Mouse (Mus musculus) neural tube, embryonic 12.5 days (tissue): ENCODE data around the gene Ap3b1. TPM values are rescaled to one million over a fixed set of nuclear protein-coding genes. Genes with fewer than 3 reads are reported as not detected.

Experiments
- ATAC-seq: fragments of 200-750 bp; cut with Nextera tagmentation; 2 replicates; pipeline ENCODE4 v1.8.0; 2017; ENCODE audit warnings: low read depth, mild to moderate bottlenecking, moderate TSS enrichment, moderate library complexity; ENCODE audit not compliant: low FRiP score
- H3K27ac ChIP-seq: fragments of 300-500 bp; sonication (generic); 2 replicates; pipeline ENCODE4 v1.5.1; 2016
- H3K27me3 ChIP-seq: fragments of 300-500 bp; sonication (generic); replicated peaks from 2 replicates; pipeline ENCODE4 v1.6.1; 2016; ENCODE audit warnings: mild to moderate bottlenecking
- H3K36me3 ChIP-seq: fragments of 300-500 bp; sonication (generic); 2 replicates; pipeline ENCODE4 v1.6.1; 2016; ENCODE audit warnings: mild to moderate bottlenecking
- H3K4me1 ChIP-seq: fragments of 300-500 bp; sonication (generic); 2 replicates; pipeline ENCODE4 v1.6.1; 2016
- H3K4me2 ChIP-seq: fragments of 300-500 bp; sonication (generic); replicated peaks from 2 replicates; pipeline ENCODE4 v1.6.1; 2016; ENCODE audit warnings: mild to moderate bottlenecking
- H3K4me3 ChIP-seq: fragments of 300-500 bp; sonication (generic); 2 replicates; pipeline ENCODE4 v1.5.1; 2016
- H3K9ac ChIP-seq: fragments of 300-500 bp; sonication (generic); 2 replicates; pipeline ENCODE4 v1.6.1; 2016; ENCODE audit warnings: mild to moderate bottlenecking
- H3K9me3 ChIP-seq: fragments of 300-500 bp; sonication (generic); 2 replicates; pipeline ENCODE4 v1.6.1; 2016; ENCODE audit warnings: mild to moderate bottlenecking
- WGBS: fragments of 180-500 bp; shearing (Covaris S2); methylation state at CpG from one replicate; pipeline ENCODE4 v1.1.7; 2016; 5-methylcytosine and 5-hydroxymethylcytosine counted together
- polyA plus RNA-seq: library from polyadenylated mRNA; unstranded; fragments of >200 nt; fragmentation: Nextera tagmentation; extraction: Ambion mirVana; gene quantifications from 2 replicates; pipeline ENCODE4 v1.2.1, GENCODE M21; 2016

The Ap3b1 gene
- polyA plus RNA-seq, 1 experiment from 2014 or later, result 36.2 TPM

DNA sequence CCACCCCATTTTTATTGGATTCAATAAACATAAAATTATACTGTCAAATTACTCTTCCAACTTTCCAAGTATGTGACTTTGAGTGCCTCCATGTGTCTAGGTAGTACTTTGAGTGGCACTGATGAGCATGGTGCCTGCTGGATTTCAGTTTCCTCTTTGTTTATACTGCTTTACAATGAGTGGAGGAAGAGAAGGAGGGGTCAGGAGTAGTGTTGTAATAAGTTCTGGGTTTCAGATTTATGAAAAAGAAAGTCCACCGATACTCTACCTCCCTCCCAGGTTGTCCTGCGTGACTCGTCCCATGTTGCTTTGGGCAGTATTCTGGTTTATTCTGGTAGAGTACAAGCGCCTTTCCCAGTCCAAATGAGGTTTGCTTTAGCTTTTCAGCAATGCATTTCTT, 22.7 kb downstream of the Ap3b1 start:
- peaks cover 6% of the 10 kb centered on the region; the same call in 1 of the 2 replicates for H3K4me1 ChIP-seq
- H3K4me2 ChIP-seq, result no peak overlapping the region
- H3K27ac ChIP-seq, result no peak overlapping the region
- no peak overlapping the region for H3K4me3 ChIP-seq
- no peak for ATAC-seq
- WGBS, result 94% methylated on average over 4 of the region's 4 CpGs
- H3K9ac ChIP-seq, result no peak overlapping the region
- H3K9me3 ChIP-seq, result no peaks in the 10 kb centered on the region
- H3K27me3 ChIP-seq, result no peaks in the 10 kb centered on the region
- H3K36me3 ChIP-seq, result no peaks in the 10 kb centered on the region

DNA sequence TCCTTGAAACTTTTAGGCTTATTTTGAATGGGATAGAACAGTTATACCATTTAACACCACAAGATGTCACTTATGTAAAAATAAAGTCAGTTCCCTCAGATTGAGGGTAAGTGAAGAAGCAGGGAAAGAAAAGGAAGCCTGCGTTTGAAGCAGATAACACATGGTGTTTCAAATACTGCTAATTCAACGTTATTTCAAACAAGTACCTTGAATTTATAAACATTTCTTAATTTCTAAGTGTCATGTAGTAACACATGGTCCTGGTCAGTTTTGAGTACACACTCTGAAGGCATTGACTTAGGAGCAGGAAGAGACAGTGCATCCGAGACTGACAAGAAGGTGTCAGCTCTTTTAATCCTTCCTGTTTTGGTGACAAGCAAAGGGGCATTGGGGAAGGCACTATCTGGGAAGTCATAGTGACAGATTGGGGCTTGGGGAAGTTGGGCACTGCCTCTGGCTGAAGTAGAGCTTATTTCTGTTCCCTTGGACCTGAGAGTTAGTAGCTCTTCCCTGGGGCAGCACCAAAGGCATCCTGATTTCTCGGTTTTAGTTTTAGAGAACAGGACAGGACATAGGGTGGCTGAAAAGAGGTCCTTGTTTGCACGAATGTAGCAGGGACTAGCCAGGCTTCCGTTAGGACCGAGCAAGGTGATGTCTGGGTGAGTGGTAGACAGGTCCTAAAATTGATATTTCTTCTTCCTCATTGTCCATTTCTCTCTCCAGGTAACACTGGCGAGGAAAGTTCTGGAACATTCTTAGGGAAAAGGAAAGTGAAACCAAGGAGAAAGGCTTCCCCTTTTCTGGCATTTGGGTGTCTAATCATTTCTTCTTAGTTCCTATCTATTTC, 23.3 kb downstream of the Ap3b1 start:
- no peaks in the 10 kb centered on the region for H3K27me3 ChIP-seq
- H3K9me3 ChIP-seq, result no peaks in the 10 kb centered on the region
- H3K4me3 ChIP-seq, result no peak overlapping the region
- peaks cover 6% of the 10 kb centered on the region; the same call in 1 of the 2 replicates for H3K4me1 ChIP-seq
- no peak overlapping the region for H3K27ac ChIP-seq
- WGBS, result 78% methylated on average over 8 of the region's 8 CpGs
- ATAC-seq, result no peak
- no peaks in the 10 kb centered on the region for H3K36me3 ChIP-seq
- H3K9ac ChIP-seq, result no peak overlapping the region
- H3K4me2 ChIP-seq, result no peak overlapping the region

DNA sequence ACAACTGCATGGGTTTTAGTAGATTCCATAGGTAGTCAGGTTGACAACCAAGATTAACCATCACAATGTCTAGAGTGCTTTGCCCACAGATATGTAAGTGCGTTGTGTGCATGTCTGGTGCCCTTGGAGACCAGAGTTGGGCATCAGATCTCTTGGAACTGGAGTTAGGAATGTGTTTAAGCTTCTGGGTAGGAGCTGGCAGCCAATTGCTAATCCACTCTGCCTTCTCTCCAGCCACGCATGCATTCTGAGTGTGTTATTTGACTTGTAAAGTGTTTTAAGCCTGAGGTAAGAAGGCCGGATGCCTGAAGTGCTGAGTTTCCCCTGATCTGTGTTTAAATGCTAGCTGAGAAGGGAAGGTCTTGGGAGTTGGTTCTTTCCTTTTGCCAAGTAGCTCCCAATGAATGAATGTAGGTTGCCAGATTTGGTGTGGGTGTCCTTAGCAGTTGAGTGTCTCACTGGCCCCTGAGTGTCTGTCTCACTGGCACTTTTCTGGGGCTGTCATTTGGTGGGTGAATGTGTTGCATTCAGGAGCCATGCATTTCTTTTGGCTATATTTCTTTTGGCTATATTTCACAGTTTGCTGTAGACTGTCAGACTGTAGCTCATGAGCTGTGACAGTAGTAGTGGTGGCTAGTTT, 26.3 kb downstream of the Ap3b1 start:
- WGBS, result 92% methylated on average over 3 of the region's 3 CpGs
- no peak overlapping the region for H3K4me2 ChIP-seq
- no peaks in the 10 kb centered on the region for H3K9me3 ChIP-seq
- H3K27me3 ChIP-seq, result no peaks in the 10 kb centered on the region
- no peaks in the 10 kb centered on the region for H3K36me3 ChIP-seq
- no peak overlapping the region for H3K4me3 ChIP-seq
- 0 out of 2 replicates have a peak, but pooled peaks cover 3% of the 10 kb centered on the region for H3K4me1 ChIP-seq
- ATAC-seq, result no peak
- H3K27ac ChIP-seq, result no peak overlapping the region
- no peak overlapping the region for H3K9ac ChIP-seq

DNA sequence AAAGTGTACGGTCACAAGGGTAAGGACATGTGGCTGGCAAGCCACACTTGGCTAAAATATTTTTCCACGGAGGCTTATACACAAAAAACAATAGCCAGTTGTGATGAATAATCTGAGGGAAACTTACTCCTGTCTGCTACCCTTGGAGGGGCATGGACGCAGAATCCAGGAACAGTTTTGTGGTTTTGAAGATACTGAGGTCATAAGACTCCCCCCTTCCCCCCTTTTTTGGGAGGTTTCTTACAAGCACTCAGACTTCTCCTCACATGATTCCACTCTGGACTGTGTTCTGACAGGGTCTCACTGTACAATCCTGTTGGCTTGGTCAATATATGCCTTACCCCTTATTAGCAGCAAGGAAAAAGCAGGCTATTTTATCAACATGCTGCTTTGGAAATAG, 29.8 kb downstream of the Ap3b1 start:
- Histone ChIP-seq H3K9ac (no peak overlapping the region), H3K4me3 (no peak overlapping the region), H3K27ac (no peak overlapping the region), H3K27me3 (no peaks in the 10 kb centered on the region), H3K36me3 (peaks cover 5% of the 10 kb centered on the region; the same call in 1 of the 2 replicates), H3K9me3 (no peaks in the 10 kb centered on the region), H3K4me2 (no peak overlapping the region), H3K4me1 (0 out of 2 replicates have a peak, but pooled peaks cover 3% of the 10 kb centered on the region)
- WGBS, result 83% methylated on average over 3 of the region's 3 CpGs
- ATAC-seq, result no peak

DNA sequence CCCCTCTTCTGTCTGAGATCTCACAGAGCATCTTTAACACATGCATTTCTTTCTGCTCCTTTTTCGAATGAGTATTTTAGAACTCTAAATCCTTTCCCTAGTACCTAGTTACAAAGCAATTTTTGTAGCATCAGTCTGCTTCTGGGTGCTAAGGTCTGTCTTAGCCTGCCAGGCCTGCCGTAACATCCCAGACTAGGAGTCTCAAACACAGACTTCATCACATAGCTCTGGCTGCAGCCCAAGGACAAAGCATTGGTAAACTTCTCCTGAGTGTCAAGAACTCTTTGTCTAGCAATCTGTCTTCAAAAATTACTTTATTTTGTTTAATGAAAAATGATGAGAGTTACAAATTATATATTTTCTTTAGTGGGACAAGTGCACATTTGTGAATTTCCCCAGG, 30.8 kb downstream of the Ap3b1 start:
- no peaks in the 10 kb centered on the region for H3K27me3 ChIP-seq
- H3K27ac ChIP-seq, result no peak overlapping the region
- H3K9me3 ChIP-seq, result no peaks in the 10 kb centered on the region
- no peak for ATAC-seq
- H3K4me2 ChIP-seq, result no peak overlapping the region
- H3K4me1 ChIP-seq, result 0 out of 2 replicates have a peak, but pooled peaks cover 3% of the 10 kb centered on the region
- H3K4me3 ChIP-seq, result no peak overlapping the region
- H3K9ac ChIP-seq, result no peak overlapping the region
- H3K36me3 ChIP-seq, result peaks cover 5% of the 10 kb centered on the region; the same call in 1 of the 2 replicates
- 91% methylated on average over 2 of the region's 2 CpGs for WGBS

DNA sequence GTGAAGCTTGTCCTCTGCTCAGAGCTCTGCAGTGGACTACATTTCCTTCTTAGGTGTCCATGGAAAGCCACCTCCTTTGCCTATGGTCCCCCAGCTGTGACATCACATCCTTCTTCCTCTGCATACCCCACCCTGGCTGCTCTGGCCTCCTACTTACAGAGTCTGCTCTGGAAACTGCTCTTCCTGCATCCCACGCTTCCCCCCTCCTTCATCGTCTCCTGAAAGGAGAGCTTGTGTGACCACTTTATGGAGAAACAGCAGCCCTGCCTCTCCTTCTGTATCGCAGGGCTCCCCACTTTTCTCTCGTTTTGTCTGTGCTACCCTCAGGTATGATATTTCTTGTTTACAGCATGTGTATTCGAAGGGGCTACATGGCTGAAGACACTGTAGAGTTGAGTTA, 33.5 kb downstream of the Ap3b1 start:
- H3K4me3 ChIP-seq, result no peak overlapping the region
- no peak overlapping the region for H3K4me2 ChIP-seq
- no peak for ATAC-seq
- peaks cover 12% of the 10 kb centered on the region; the same call in 1 of the 2 replicates for H3K36me3 ChIP-seq
- no peak overlapping the region for H3K27ac ChIP-seq
- 0 out of 2 replicates have a peak, but pooled peaks cover 3% of the 10 kb centered on the region for H3K4me1 ChIP-seq
- WGBS, result 90% methylated on average over 5 of the region's 5 CpGs
- H3K9me3 ChIP-seq, result no peaks in the 10 kb centered on the region
- H3K9ac ChIP-seq, result no peak overlapping the region
- no peaks in the 10 kb centered on the region for H3K27me3 ChIP-seq

DNA sequence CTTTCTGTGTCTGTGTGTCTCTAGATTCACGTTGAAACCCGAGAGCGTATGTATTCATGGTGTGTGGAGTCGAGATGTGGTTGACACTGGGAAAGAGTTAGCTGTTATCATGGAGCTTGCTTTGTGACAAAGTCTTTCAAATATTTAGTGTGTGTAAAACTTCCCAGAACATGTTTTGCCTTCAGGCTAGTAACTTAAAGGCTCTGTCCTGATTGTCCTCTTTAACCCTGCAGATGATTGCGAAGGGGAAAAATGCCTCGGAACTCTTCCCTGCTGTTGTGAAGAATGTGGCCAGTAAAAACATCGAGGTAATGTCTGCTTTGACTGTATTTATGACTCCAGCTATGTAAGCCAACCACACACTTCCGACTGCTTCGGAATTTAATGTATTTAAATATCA, 35.7 kb downstream of the Ap3b1 start:
- Histone ChIP-seq H3K27me3 (no peaks in the 10 kb centered on the region), H3K9ac (no peak overlapping the region), H3K4me3 (no peak overlapping the region), H3K4me2 (no peak overlapping the region), H3K27ac (no peak overlapping the region), H3K9me3 (no peaks in the 10 kb centered on the region), H3K36me3 (peaks cover 13% of the 10 kb centered on the region; the same call in 1 of the 2 replicates), H3K4me1 (0 out of 2 replicates have a peak, but pooled peaks cover 3% of the 10 kb centered on the region)
- ATAC-seq, result no peak
- 58% methylated on average over 9 of the region's 9 CpGs for WGBS

DNA sequence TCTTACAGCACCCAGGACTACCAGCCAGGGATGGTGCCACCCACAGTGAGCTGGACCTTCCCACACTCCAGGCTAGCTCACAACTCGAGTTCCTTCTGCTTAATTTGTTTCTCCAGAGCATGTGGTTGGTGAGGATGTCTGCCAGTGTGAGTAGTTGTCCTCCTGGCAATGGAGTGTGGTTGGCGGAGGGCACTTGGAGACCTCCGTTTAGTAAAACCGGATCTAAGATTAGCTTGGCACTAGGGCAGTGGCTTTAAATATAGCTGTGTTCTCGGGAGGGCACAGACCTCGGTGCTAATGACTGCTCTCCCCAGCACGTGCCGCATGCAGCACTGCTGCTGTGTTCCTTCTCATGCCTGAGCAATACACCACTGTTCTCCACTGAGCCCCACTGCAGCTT, 37.0 kb downstream of the Ap3b1 start:
- H3K4me2 ChIP-seq, result no peak overlapping the region
- H3K27ac ChIP-seq, result no peak overlapping the region
- peaks cover 13% of the 10 kb centered on the region; the same call in 1 of the 2 replicates for H3K36me3 ChIP-seq
- no peaks in the 10 kb centered on the region for H3K27me3 ChIP-seq
- no peaks in the 10 kb centered on the region for H3K9me3 ChIP-seq
- H3K9ac ChIP-seq, result no peak overlapping the region
- no peak for ATAC-seq
- H3K4me3 ChIP-seq, result no peak overlapping the region
- WGBS, result 92% methylated on average over 8 of the region's 8 CpGs
- no peaks in the 10 kb centered on the region for H3K4me1 ChIP-seq

DNA sequence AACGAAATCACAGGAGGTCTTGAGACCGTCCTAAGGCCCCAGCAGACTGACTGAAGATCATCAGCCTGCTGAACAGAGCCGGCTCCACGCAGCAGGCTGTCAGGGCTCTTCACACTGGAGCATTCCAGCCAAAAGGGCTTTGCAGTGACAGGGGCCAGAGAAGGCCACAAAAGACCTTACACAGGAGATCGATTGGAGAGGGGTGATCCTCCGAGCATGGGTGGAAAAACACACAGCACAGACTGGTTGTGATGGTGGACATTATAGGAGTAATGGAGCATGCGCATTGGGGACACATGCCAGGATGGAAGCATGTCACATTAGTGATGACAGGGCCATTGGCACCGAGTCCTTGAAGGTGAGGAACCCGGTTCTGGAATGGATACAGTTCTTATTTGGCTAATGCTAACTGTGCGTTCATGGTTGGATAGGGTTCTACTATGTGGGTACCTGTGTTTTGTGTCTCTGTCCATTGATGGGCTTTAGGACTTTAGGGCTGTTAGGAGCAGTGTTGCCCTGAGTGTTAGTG, 37.7 kb downstream of the Ap3b1 start:
- peaks cover 13% of the 10 kb centered on the region; the same call in 1 of the 2 replicates for H3K36me3 ChIP-seq
- H3K4me2 ChIP-seq, result no peak overlapping the region
- H3K27ac ChIP-seq, result no peak overlapping the region
- H3K4me3 ChIP-seq, result no peak overlapping the region
- H3K9ac ChIP-seq, result no peak overlapping the region
- no peaks in the 10 kb centered on the region for H3K9me3 ChIP-seq
- no peak for ATAC-seq
- WGBS, result 94% methylated on average over 10 of the region's 10 CpGs
- H3K27me3 ChIP-seq, result no peaks in the 10 kb centered on the region
- H3K4me1 ChIP-seq, result no peaks in the 10 kb centered on the region

DNA sequence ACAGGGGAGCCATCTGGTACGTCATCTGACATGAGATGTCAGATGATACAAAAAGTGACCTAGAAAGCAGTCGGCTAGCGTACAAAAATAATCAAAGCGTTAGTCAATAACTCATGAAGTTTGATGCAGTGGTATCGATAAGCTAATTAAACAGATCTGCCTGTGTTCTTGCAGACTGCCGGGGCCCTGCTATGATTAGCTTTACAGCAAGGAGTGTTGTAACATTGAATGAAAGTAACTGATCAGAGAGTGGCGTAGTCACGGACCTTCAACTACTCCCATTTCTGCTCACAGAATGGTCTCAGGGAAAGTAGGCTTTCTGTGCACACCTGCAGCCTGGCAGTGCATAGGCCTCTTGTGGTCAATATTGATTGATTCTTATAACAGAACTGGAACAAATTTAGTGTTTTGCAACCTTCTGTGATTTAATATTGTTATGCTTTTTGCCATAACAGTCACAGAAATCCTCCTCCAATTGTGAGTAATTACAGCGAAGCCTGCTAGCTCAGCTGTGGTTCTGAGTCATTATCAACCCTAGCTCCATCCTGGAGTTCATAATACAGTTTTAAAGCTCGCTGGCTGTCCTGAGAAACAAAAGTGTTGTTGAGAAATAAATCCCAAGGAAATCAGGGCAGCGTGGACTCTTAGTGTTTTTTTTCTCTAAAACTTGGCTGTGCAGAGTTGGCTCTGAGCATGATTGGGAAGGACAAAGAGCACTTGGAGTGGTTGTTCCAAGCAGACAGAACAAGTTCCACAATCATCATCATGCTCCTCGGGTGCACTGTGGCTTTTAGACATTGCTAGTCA, 40.0 kb downstream of the Ap3b1 start:
- Histone ChIP-seq H3K4me3 (no peak overlapping the region), H3K36me3 (peaks cover 12% of the 10 kb centered on the region; the same call in 1 of the 2 replicates), H3K9ac (no peak overlapping the region), H3K9me3 (no peaks in the 10 kb centered on the region), H3K27ac (no peak overlapping the region), H3K4me1 (no peaks in the 10 kb centered on the region), H3K4me2 (no peak overlapping the region), H3K27me3 (no peaks in the 10 kb centered on the region)
- 89% methylated on average over 12 of the region's 12 CpGs for WGBS
- ATAC-seq, result no peak

DNA sequence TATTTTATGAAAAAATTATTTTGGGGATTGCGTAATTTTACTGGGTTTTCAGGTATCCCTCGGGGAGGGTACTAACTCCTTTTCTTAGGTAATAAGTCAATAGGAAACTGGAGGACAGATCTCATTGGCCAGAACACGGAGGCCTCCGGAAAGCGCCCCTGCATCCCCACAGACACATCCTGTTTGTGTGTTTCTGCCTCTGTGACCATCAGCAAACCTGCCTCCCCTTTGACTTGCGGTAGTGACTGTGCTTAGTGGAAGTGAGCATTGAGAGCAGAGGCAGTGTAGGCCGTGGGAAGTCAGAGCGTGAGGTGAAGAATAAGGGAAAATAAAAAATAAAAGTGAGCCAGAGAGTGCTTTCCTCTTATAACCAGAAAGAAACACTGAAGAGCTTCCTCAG, 41.7 kb downstream of the Ap3b1 start:
- Histone ChIP-seq H3K36me3 (peaks cover 26% of the 10 kb centered on the region), H3K27ac (no peak overlapping the region), H3K27me3 (no peaks in the 10 kb centered on the region), H3K4me2 (no peak overlapping the region), H3K4me1 (no peaks in the 10 kb centered on the region), H3K9ac (no peak overlapping the region), H3K9me3 (no peaks in the 10 kb centered on the region), H3K4me3 (no peak overlapping the region)
- ATAC-seq, result no peak
- 94% methylated on average over 8 of the region's 8 CpGs for WGBS

DNA sequence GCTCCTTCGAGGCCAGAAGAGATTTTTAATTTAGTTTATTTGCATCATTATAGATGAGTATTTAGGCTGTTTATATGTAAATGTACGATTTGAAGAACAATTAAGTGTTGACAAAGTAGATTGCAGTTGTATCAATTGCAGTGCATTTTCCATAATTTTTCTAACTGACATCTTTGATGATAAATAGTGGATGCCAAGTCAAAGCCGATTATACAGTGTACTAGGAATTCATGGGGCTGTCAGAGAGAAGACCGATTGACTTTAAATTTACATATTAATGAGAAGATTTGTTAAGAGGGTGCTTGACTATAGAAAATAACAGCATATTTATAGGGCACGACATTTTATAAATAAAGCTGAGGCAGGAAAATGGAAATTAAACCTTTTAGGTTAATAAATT, 64.8 kb downstream of the Ap3b1 start:
- 56% methylated on average over 5 of the region's 5 CpGs for WGBS
- no peaks in the 10 kb centered on the region for H3K36me3 ChIP-seq
- no peaks in the 10 kb centered on the region for H3K27me3 ChIP-seq
- H3K4me3 ChIP-seq, result no peak overlapping the region
- H3K9me3 ChIP-seq, result no peaks in the 10 kb centered on the region
- H3K4me2 ChIP-seq, result no peak overlapping the region
- H3K27ac ChIP-seq, result no peak overlapping the region
- H3K4me1 ChIP-seq, result no peaks in the 10 kb centered on the region
- ATAC-seq, result no peak
- H3K9ac ChIP-seq, result no peak overlapping the region
